Mouse (Mus musculus) kidney, adult 8-10 months (tissue): ENCODE data around the gene Gsg1.

ENCODE experiments used
- DNase-seq, 2 experiments: peaks; one replicate each; pipeline ENCODE4 v3.0.0; 2022

Gsg1 gene

GRCm38 (mm10) chr6:135254153-135254552, at the start of gene Gsg1:
Gene Gsg1 (minus strand): TSS chr6:135254351.
- DNase-seq = no peak

- no peak for DNase-seq
Observed at GRCm38 (mm10) chr6:135302421-135303125, 48.4 kb upstream of the Gsg1 start.

GRCm38 (mm10) chr6:135300469-135300868, 46.3 kb upstream of the Gsg1 start:
- no peak for DNase-seq

GRCm38 (mm10) chr6:135299024-135299550, 44.9 kb upstream of the Gsg1 start:
- no peak for DNase-seq

- no peak for DNase-seq
Observed at GRCm38 (mm10) chr6:135297570-135297969, 43.4 kb upstream of the Gsg1 start.

- no peak for DNase-seq
Observed at GRCm38 (mm10) chr6:135296267-135296666, 42.1 kb upstream of the Gsg1 start.

- DNase-seq = peak; percentile 13 to 15
Observed at GRCm38 (mm10) chr6:135295082-135295861, 41.1 kb upstream of the Gsg1 start.

GRCm38 (mm10) chr6:135294150-135294549, 40.0 kb upstream of the Gsg1 start:
- no peak for DNase-seq

GRCm38 (mm10) chr6:135292391-135292790, 38.2 kb upstream of the Gsg1 start:
- peak; percentile 11 to 26 for DNase-seq

- no peak for DNase-seq
Observed at GRCm38 (mm10) chr6:135279856-135280255, 25.7 kb upstream of the Gsg1 start.

GRCm38 (mm10) chr6:135279286-135279685, 25.1 kb upstream of the Gsg1 start:
- DNase-seq = no peak

- DNase-seq = no peak
Observed at GRCm38 (mm10) chr6:135278302-135278701, 24.2 kb upstream of the Gsg1 start.

- DNase-seq = no peak
Observed at GRCm38 (mm10) chr6:135276474-135277295, 22.5 kb upstream of the Gsg1 start.

- DNase-seq = no peak
Observed at GRCm38 (mm10) chr6:135275231-135275630, 21.1 kb upstream of the Gsg1 start.

- no peak for DNase-seq
Observed at GRCm38 (mm10) chr6:135273066-135273465, 18.9 kb upstream of the Gsg1 start.

- no peak for DNase-seq
Observed at GRCm38 (mm10) chr6:135271761-135272160, 17.6 kb upstream of the Gsg1 start.

- no peak for DNase-seq
Observed at GRCm38 (mm10) chr6:135269626-135270025, 15.5 kb upstream of the Gsg1 start.

- DNase-seq = no peak
Observed at GRCm38 (mm10) chr6:135268392-135268791, 14.2 kb upstream of the Gsg1 start.

GRCm38 (mm10) chr6:135267221-135267620, 13.1 kb upstream of the Gsg1 start:
- DNase-seq = no peak

- no peak for DNase-seq
Observed at GRCm38 (mm10) chr6:135266056-135266455, 11.9 kb upstream of the Gsg1 start.

GRCm38 (mm10) chr6:135264136-135264535, 10.0 kb upstream of the Gsg1 start:
- no peak for DNase-seq

- no peak for DNase-seq
Observed at GRCm38 (mm10) chr6:135262565-135262964, 8.4 kb upstream of the Gsg1 start.

- DNase-seq = no peak
Observed at GRCm38 (mm10) chr6:135261124-135261523, 7.0 kb upstream of the Gsg1 start.
